In the genomic region with DNA sequence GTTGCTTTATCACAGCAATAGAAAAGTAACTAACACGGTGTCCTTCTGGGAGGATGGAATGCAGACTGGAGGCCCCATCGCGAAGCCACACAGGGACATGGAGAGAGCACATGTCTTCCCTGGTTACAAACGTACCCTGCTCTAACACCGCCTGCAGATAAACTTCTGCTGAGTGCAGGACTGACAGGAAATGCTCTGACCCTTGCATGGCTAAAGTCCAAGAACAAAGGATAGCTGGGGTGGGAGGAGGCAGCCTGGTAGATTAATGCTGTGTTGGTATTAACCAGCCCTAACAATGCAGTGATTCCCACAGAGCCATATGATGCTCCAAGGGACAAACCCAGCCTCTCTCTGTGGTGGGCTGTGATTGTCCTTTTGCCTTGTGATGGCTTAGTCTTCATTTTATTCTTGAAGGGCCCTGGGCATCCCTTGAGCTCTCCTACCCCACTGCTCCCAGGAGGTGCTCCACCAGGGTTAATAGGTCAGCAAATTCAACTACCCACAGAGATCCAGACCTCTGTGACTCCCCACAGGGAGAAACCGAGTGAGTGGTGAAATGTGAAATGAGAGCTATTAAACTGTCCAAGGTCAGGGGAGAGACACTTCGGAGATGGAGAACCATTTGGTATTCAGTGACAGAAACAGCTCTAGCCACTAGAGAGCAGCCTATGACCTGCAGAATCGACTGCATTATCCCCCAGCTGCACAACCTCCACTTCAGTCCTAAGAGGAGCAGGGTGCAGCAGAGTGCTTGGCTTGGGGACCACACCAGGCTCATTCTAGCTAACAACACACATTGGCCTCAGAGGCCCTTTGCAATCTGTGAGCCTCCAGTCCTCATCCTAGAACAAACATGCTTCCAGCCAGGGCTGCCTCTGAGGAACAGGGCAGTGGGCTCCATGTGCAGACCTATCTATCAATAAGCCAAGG, we compare ENCODE assay signal across 8 mouse cellular contexts. TPM values are rescaled to one million over a fixed set of nuclear protein-coding genes. Genes with fewer than 3 reads are reported as not detected.
DNase-seq lines count a peak whose midpoint lies in the region; ATAC-seq lines count a peak whose summit lies in the region.

No protein-coding gene starts in this region.

- no peak overlapping the region for H3K4me2 ChIP-seq in forebrain, embryonic 12.5 days
- no peak overlapping the region for H3K4me2 ChIP-seq in forebrain, embryonic 16.5 days (ENCODE audit: low read length)
- no peak overlapping the region for H3K4me2 ChIP-seq in heart, embryonic 14.5 days (ENCODE audit: low read length)
- H3K4me2 ChIP-seq in midbrain, embryonic 13.5 days (replicated peaks) = no peak overlapping the region

- H3K27ac ChIP-seq in forebrain, embryonic 12.5 days = no peak overlapping the region
- H3K27ac ChIP-seq in forebrain, embryonic 16.5 days (ENCODE audit: low read length) = no peak overlapping the region
- H3K27ac ChIP-seq in heart, embryonic 14.5 days (replicated peaks in 1 of 2; ENCODE audit: control insufficient read depth in 1 of 2, insufficient read depth in 1 of 2, low read depth in 2 of 2, low read length in 2 of 2) = peak overlapping the region in 1 of 2 experiments; percentile 43; a peak in 2 of 4 replicates
- no peak overlapping the region for H3K27ac ChIP-seq in midbrain, embryonic 13.5 days

- no peak overlapping the region for H3K9ac ChIP-seq in forebrain, embryonic 12.5 days
- no peak overlapping the region for H3K9ac ChIP-seq in forebrain, embryonic 16.5 days (replicated peaks; ENCODE audit: low read depth, low read length)
- no peak overlapping the region for H3K9ac ChIP-seq in heart, embryonic 14.5 days (ENCODE audit: low read length)
- no peak overlapping the region for H3K9ac ChIP-seq in midbrain, embryonic 13.5 days (replicated peaks)

- 36% methylated on average over 8 of the region's 8 CpGs for WGBS in forebrain, embryonic 12.5 days
- WGBS in forebrain, embryonic 16.5 days = 44% methylated on average over 8 of the region's 8 CpGs
- 5% methylated on average over 8 of the region's 8 CpGs for WGBS in heart, embryonic 14.5 days
- WGBS in midbrain, embryonic 13.5 days = 26% methylated on average over 8 of the region's 8 CpGs

- peak; percentile 30 for DNase-seq in urinary bladder, postnatal 14 days (ENCODE audit: low spot score)
- no peak for DNase-seq in urinary bladder, postnatal 25 days (ENCODE audit: low spot score)
- peak; percentile 73 for DNase-seq in kidney, postnatal 10 days
- no peak for DNase-seq in urinary bladder, postnatal 10 days (ENCODE audit: low spot score)

- peaks cover 37% of the 10 kb centered on the region for H3K4me1 ChIP-seq in forebrain, embryonic 12.5 days
- no peaks in the 10 kb centered on the region for H3K4me1 ChIP-seq in forebrain, embryonic 16.5 days (replicated peaks; ENCODE audit: control insufficient read depth, insufficient read depth, low read length)
- peaks cover 7 to 18% of the 10 kb centered on the region in 2 experiments for H3K4me1 ChIP-seq in heart, embryonic 14.5 days (ENCODE audit: control insufficient read depth in 2 of 2, insufficient read depth in 2 of 2, low read length in 2 of 2)
- peaks cover 24% of the 10 kb centered on the region for H3K4me1 ChIP-seq in midbrain, embryonic 13.5 days (replicated peaks)

- H3K36me3 ChIP-seq in forebrain, embryonic 12.5 days (replicated peaks) = no peaks in the 10 kb centered on the region
- H3K36me3 ChIP-seq in forebrain, embryonic 16.5 days (ENCODE audit: control insufficient read depth, insufficient read depth) = no peaks in the 10 kb centered on the region
- H3K36me3 ChIP-seq in heart, embryonic 14.5 days (ENCODE audit: control insufficient read depth, insufficient read depth, low read length) = peaks cover 58% of the 10 kb centered on the region
- no peaks in the 10 kb centered on the region for H3K36me3 ChIP-seq in midbrain, embryonic 13.5 days

- no peak overlapping the region for H3K4me3 ChIP-seq in forebrain, embryonic 12.5 days (replicated peaks)
- H3K4me3 ChIP-seq in forebrain, embryonic 16.5 days (replicated peaks; ENCODE audit: low read length) = no peak overlapping the region
- no peak overlapping the region for H3K4me3 ChIP-seq in heart, embryonic 14.5 days (ENCODE audit: control insufficient read depth in 1 of 2, insufficient read depth in 1 of 2, low read depth in 1 of 2, low read length in 2 of 2)
- H3K4me3 ChIP-seq in midbrain, embryonic 13.5 days (replicated peaks) = no peak overlapping the region

- ATAC-seq in forebrain, embryonic 12.5 days (ENCODE audit: low FRiP score) = 0 out of 2 replicates have a peak, but pooled peaks have one; percentile 39
- ATAC-seq in forebrain, embryonic 16.5 days = no peak
- peak; percentile 59 for ATAC-seq in heart, embryonic 14.5 days (ENCODE audit: insufficient number of reproducible peaks, insufficient read depth, low FRiP score, low read depth)
- peak; percentile 46; the same call in 1 of the 2 replicates for ATAC-seq in midbrain, embryonic 13.5 days

- no peaks in the 10 kb centered on the region for H3K27me3 ChIP-seq in forebrain, embryonic 12.5 days
- no peaks in the 10 kb centered on the region for H3K27me3 ChIP-seq in forebrain, embryonic 16.5 days (replicated peaks; ENCODE audit: control insufficient read depth, insufficient read depth, low read length)
- no peaks in the 10 kb centered on the region for H3K27me3 ChIP-seq in heart, embryonic 14.5 days (ENCODE audit: control insufficient read depth, insufficient read depth, low read length)
- no peaks in the 10 kb centered on the region for H3K27me3 ChIP-seq in midbrain, embryonic 13.5 days

- H3K9me3 ChIP-seq in forebrain, embryonic 12.5 days = no peaks in the 10 kb centered on the region
- H3K9me3 ChIP-seq in forebrain, embryonic 16.5 days (ENCODE audit: control insufficient read depth, low read length) = no peaks in the 10 kb centered on the region
- H3K9me3 ChIP-seq in heart, embryonic 14.5 days (ENCODE audit: control insufficient read depth, low read length) = no peaks in the 10 kb centered on the region
- H3K9me3 ChIP-seq in midbrain, embryonic 13.5 days = no peaks in the 10 kb centered on the region

RNA-seq across cellular contexts. Expression of a gene that starts 28.1 kb away (rescaled TPM):
- 0.36 and 0.74 TPM in 2 replicates for polyA plus RNA-seq in forebrain, embryonic 12.5 days (2016; fragmentation: Nextera tagmentation; extraction: Ambion mirVana)
- 0.63 and 0.77 TPM in 2 replicates for polyA plus RNA-seq in forebrain, embryonic 16.5 days (2015; fragmentation: Nextera tagmentation; extraction: Ambion mirVana)
- 39.3 and 39.7 TPM in 2 replicates for polyA plus RNA-seq in heart, embryonic 14.5 days (2014; fragmentation: Nextera tagmentation; extraction: Ambion mirVana)
- 0.28 and 0.36 TPM in 2 replicates for polyA plus RNA-seq in midbrain, embryonic 13.5 days (2015; fragmentation: Nextera tagmentation; extraction: Ambion mirVana)

RNA-seq across cellular contexts. Expression of a gene that starts 46.9 kb away (rescaled TPM):
- polyA plus RNA-seq in forebrain, embryonic 12.5 days (2016; fragmentation: Nextera tagmentation; extraction: Ambion mirVana) = 119 and 127 TPM in 2 replicates
- 148 and 168 TPM in 2 replicates for polyA plus RNA-seq in forebrain, embryonic 16.5 days (2015; fragmentation: Nextera tagmentation; extraction: Ambion mirVana)
- 74.5 and 82.8 TPM in 2 replicates for polyA plus RNA-seq in heart, embryonic 14.5 days (2014; fragmentation: Nextera tagmentation; extraction: Ambion mirVana)
- polyA plus RNA-seq in midbrain, embryonic 13.5 days (2015; fragmentation: Nextera tagmentation; extraction: Ambion mirVana) = 151 and 158 TPM in 2 replicates

Comparison
In these comparisons a context has a peak if more than half of its experiments do, and no peak if none do; other contexts are left out.
1. DNase-seq: peak in urinary bladder, postnatal 14 days (single experiment) and kidney, postnatal 10 days (single experiment); none in urinary bladder, postnatal 25 days (single experiment) and urinary bladder, postnatal 10 days (single experiment).
2. RNA of a gene that starts 28.1 kb away (polyA plus RNA-seq): 39.3 to 39.7 TPM in heart, embryonic 14.5 days; 0.63 to 0.77 TPM in forebrain, embryonic 16.5 days, 0.28 to 0.36 TPM in midbrain, embryonic 13.5 days and 0.36 to 0.74 TPM in forebrain, embryonic 12.5 days; every median in the first group is over 10 times any median in the second.